Mouse (Mus musculus): Measurements from ENCODE around the gene Xpnpep1.

- no peak for TF ChIP-seq CTCF (IDR thresholded peaks at IDR 0.05; ENCODE audit: insufficient read depth, low read length)
- no peak for TF ChIP-seq POLR2A (IDR thresholded peaks at IDR 0.05; ENCODE audit: borderline replicate concordance, extremely low read depth, low read depth, low read length)
Observed at GRCm38 (mm10) chr19:52962745-52963144, 77.3 kb downstream of the Xpnpep1 start.
